In genomic region chr15:102991782-102992181, GRCm38 (mm10) we compare ENCODE assay signal across 26 mouse cellular contexts. TPM values are rescaled to one million over a fixed set of nuclear protein-coding genes. Genes with fewer than 3 reads are reported as not detected.
DNase-seq lines count a peak whose midpoint lies in the region; ATAC-seq lines count a peak whose summit lies in the region.
"Had no signal": no experiment of that assay in that cellular context is flagged by ENCODE, and none has a peak within 500 bp of the region (broad histone marks: within the 10 kb centered on the region; RNA-seq: fewer than 3 reads in every experiment).

No protein-coding gene starts in this region.

- peak overlapping the region; percentile 97 for H3K27ac ChIP-seq in neural tube, embryonic 11.5 days (ENCODE audit: low read depth, low read length)
- no peak overlapping the region for H3K27ac ChIP-seq in limb, embryonic 15.5 days
- H3K27ac ChIP-seq: embryonic facial prominence, embryonic 12.5 days; hindbrain, embryonic 15.5 days; layer of hippocampus, adult 2 months had no signal

- peak; percentile 42 for DNase-seq in adrenal gland, adult 2 months
- DNase-seq in adrenal gland, postnatal 25 days: no peak
- DNase-seq in neural tube, embryonic 11.5 days (ENCODE audit: low spot score): no peak
- no peak for DNase-seq in neural tube, embryonic 10.5 days (ENCODE audit: extremely low spot score, low spot score)
- DNase-seq in right cerebral cortex, adult 18-20 months: no peak
- DNase-seq in B cell, adult 2 months: no peak
- DNase-seq: adrenal gland, postnatal 10 days; cerebellum, adult 9-10 months; forebrain, postnatal 0 days; heart, postnatal 14 days; liver; liver, postnatal 0 days; lung, postnatal 14 days; thymus, postnatal 36 days had no signal

- H3K27me3 ChIP-seq in neural tube, embryonic 11.5 days (ENCODE audit: control insufficient read depth, insufficient read depth, low read length): peaks cover 37% of the 10 kb centered on the region
- H3K27me3 ChIP-seq in limb, embryonic 15.5 days: peaks cover 89% of the 10 kb centered on the region

- WGBS in neural tube, embryonic 11.5 days: 1% methylated on average over 7 of the region's 7 CpGs
- WGBS in limb, embryonic 15.5 days: 19% methylated on average over 7 of the region's 7 CpGs

- H3K4me3 ChIP-seq in neural tube, embryonic 11.5 days (ENCODE audit: low read depth, low read length): peak overlapping the region; percentile 68
- H3K4me3 ChIP-seq in limb, embryonic 15.5 days: no peak overlapping the region
- H3K4me3 ChIP-seq: embryonic facial prominence, embryonic 12.5 days; hindbrain, embryonic 15.5 days; layer of hippocampus, adult 2 months; megakaryocyte, embryonic 14.5 days had no signal

- H3K9ac ChIP-seq in neural tube, embryonic 11.5 days (ENCODE audit: low read length): peak overlapping the region; percentile 97
- no peak overlapping the region for H3K9ac ChIP-seq in limb, embryonic 15.5 days
- H3K9ac ChIP-seq: embryonic facial prominence, embryonic 12.5 days; forebrain, postnatal 0 days; hindbrain, embryonic 15.5 days; liver, postnatal 0 days had no signal

- H3K9me3 ChIP-seq in neural tube, embryonic 11.5 days (ENCODE audit: control insufficient read depth, low read length): no peaks in the 10 kb centered on the region
- H3K9me3 ChIP-seq in limb, embryonic 15.5 days: no peaks in the 10 kb centered on the region
- H3K9me3 ChIP-seq: embryonic facial prominence, embryonic 12.5 days; hindbrain, embryonic 15.5 days; megakaryocyte, embryonic 14.5 days had no signal

- ATAC-seq in neural tube, embryonic 11.5 days (ENCODE audit: insufficient read depth, low FRiP score, low TSS enrichment): no peak
- no peak for ATAC-seq in limb, embryonic 15.5 days (ENCODE audit: insufficient number of reproducible peaks, low FRiP score, low TSS enrichment, low read depth)
- ATAC-seq in monocyte, adult 5-6 weeks (replicated peaks; ENCODE audit: insufficient number of reproducible peaks, low FRiP score, low TSS enrichment, poor library complexity, severe bottlenecking): no peak
- ATAC-seq: forebrain, postnatal 0 days; liver, postnatal 0 days; midbrain, embryonic 16.5 days had no signal

- H3K36me3 ChIP-seq in neural tube, embryonic 11.5 days (ENCODE audit: control insufficient read depth, insufficient read depth, low read length): no peaks in the 10 kb centered on the region
- no peaks in the 10 kb centered on the region for H3K36me3 ChIP-seq in limb, embryonic 15.5 days
- H3K36me3 ChIP-seq: embryonic facial prominence, embryonic 12.5 days; hindbrain, embryonic 15.5 days had no signal

- peak overlapping the region; percentile 90 for H3K4me2 ChIP-seq in neural tube, embryonic 11.5 days (ENCODE audit: low read depth)
- 0 out of 2 replicates have a peak overlapping the region, but pooled peaks have one; percentile 14 for H3K4me2 ChIP-seq in limb, embryonic 15.5 days
- H3K4me2 ChIP-seq: embryonic facial prominence, embryonic 12.5 days; heart, embryonic 11.5 days; hindbrain, embryonic 15.5 days had no signal

- H3K4me1 ChIP-seq in neural tube, embryonic 11.5 days (ENCODE audit: control insufficient read depth, insufficient read depth, low read length): peaks cover 28% of the 10 kb centered on the region
- peaks cover 16% of the 10 kb centered on the region for H3K4me1 ChIP-seq in limb, embryonic 15.5 days

RNA-seq across cellular contexts. Expression of gene Hoxc8, which starts 1.4 kb away (rescaled TPM):
- total RNA-seq in adrenal gland, adult 2 months (2021): 10 to 100 TPM; 30.6 to 40.1 TPM
- 13.4 and 17.9 TPM in 2 replicates for polyA plus RNA-seq in adrenal gland, adult 2 months (2012; rRNA removed)
- 21.5 and 26.7 TPM in 2 replicates for total RNA-seq in adrenal gland, postnatal 25 days (2021)
- polyA plus RNA-seq in neural tube, embryonic 11.5 days (2014; fragmentation: Nextera tagmentation; extraction: Ambion mirVana): 63.7 and 67.1 TPM in 2 replicates
- polyA plus RNA-seq in limb, embryonic 15.5 days (2015; fragmentation: Nextera tagmentation; extraction: Ambion mirVana): 1.5 and 3.0 TPM in 2 replicates
- not detected in 3 replicates for total RNA-seq in monocyte, adult 5-6 weeks (2017)
- total RNA-seq: CH12.LX; forebrain, postnatal 0 days; heart, postnatal 14 days; layer of hippocampus, adult 2 months; left cerebral cortex, adult 18-20 months had no signal
- polyA plus RNA-seq: cortical plate, adult 2 months; embryonic facial prominence, embryonic 12.5 days; forebrain, postnatal 0 days; liver, postnatal 0 days; midbrain, embryonic 16.5 days; spleen, adult 2 months had no signal

RNA-seq across cellular contexts. Expression of gene Hoxc6, which starts 6.3 kb away (rescaled TPM):
- 10 to 100 TPM; 52.2 to 60.3 TPM for total RNA-seq in adrenal gland, adult 2 months (2021)
- 41.6 and 58.1 TPM in 2 replicates for polyA plus RNA-seq in adrenal gland, adult 2 months (2012; rRNA removed)
- 59.4 and 68.1 TPM in 2 replicates for total RNA-seq in adrenal gland, postnatal 25 days (2021)
- polyA plus RNA-seq in neural tube, embryonic 11.5 days (2014; fragmentation: Nextera tagmentation; extraction: Ambion mirVana): 95.9 and 96.4 TPM in 2 replicates
- 1.7 and 2.3 TPM in 2 replicates for polyA plus RNA-seq in limb, embryonic 15.5 days (2015; fragmentation: Nextera tagmentation; extraction: Ambion mirVana)
- total RNA-seq in monocyte, adult 5-6 weeks (2017): not detected in 3 replicates
- total RNA-seq: forebrain, postnatal 0 days; heart, postnatal 14 days; layer of hippocampus, adult 2 months; left cerebral cortex, adult 18-20 months had no signal
- polyA plus RNA-seq: cortical plate, adult 2 months; embryonic facial prominence, embryonic 12.5 days; forebrain, postnatal 0 days; liver, postnatal 0 days; midbrain, embryonic 16.5 days; spleen, adult 2 months had no signal

RNA-seq across cellular contexts. Expression of gene Hoxc9, which starts 15.5 kb away (rescaled TPM):
- total RNA-seq in adrenal gland, adult 2 months (2021): 1 to 10 TPM in 1 of 2 experiments, under 1 TPM in 1; 0.49 to 1.8 TPM
- 3.7 and 6.7 TPM in 2 replicates for polyA plus RNA-seq in adrenal gland, adult 2 months (2012; rRNA removed)
- total RNA-seq in adrenal gland, postnatal 25 days (2021): 0.85 and 1.5 TPM in 2 replicates
- polyA plus RNA-seq in neural tube, embryonic 11.5 days (2014; fragmentation: Nextera tagmentation; extraction: Ambion mirVana): 36.1 and 40.0 TPM in 2 replicates
- polyA plus RNA-seq in limb, embryonic 15.5 days (2015; fragmentation: Nextera tagmentation; extraction: Ambion mirVana): 0.93 and 1.3 TPM in 2 replicates
- total RNA-seq in monocyte, adult 5-6 weeks (2017): not detected in 3 replicates
- total RNA-seq: forebrain, postnatal 0 days; heart, postnatal 14 days; layer of hippocampus, adult 2 months; left cerebral cortex, adult 18-20 months had no signal
- polyA plus RNA-seq: cortical plate, adult 2 months; embryonic facial prominence, embryonic 12.5 days; forebrain, postnatal 0 days; heart, embryonic 11.5 days; liver, postnatal 0 days; midbrain, embryonic 16.5 days; spleen, adult 2 months had no signal

RNA-seq across cellular contexts. Expression of gene Hoxc5, which starts 24.5 kb away (rescaled TPM):
- total RNA-seq in adrenal gland, adult 2 months (2021): 10 to 100 TPM in 1 of 2 experiments, 1 to 10 TPM in 1; 6.7 to 10.3 TPM
- polyA plus RNA-seq in adrenal gland, adult 2 months (2012; rRNA removed): 7.0 and 7.5 TPM in 2 replicates
- 7.6 and 9.0 TPM in 2 replicates for total RNA-seq in adrenal gland, postnatal 25 days (2021)
- polyA plus RNA-seq in neural tube, embryonic 11.5 days (2014; fragmentation: Nextera tagmentation; extraction: Ambion mirVana): 36.3 and 37.3 TPM in 2 replicates
- 2.3 TPM in 2 replicates for polyA plus RNA-seq in limb, embryonic 15.5 days (2015; fragmentation: Nextera tagmentation; extraction: Ambion mirVana)
- not detected in 3 replicates for total RNA-seq in monocyte, adult 5-6 weeks (2017)
- total RNA-seq: forebrain, postnatal 0 days; heart, postnatal 14 days; layer of hippocampus, adult 2 months; left cerebral cortex, adult 18-20 months had no signal
- polyA plus RNA-seq: cortical plate, adult 2 months; forebrain, postnatal 0 days; liver, postnatal 0 days; midbrain, embryonic 16.5 days had no signal

RNA-seq across cellular contexts. Expression of gene Hoxc10, which starts 25.2 kb away (rescaled TPM):
- under 1 TPM; 0.31 to 0.43 TPM for total RNA-seq in adrenal gland, adult 2 months (2021)
- 0.10 TPM in 1 of 2 replicates, not detected in the other for polyA plus RNA-seq in adrenal gland, adult 2 months (2012; rRNA removed)
- 0.36 and 0.48 TPM in 2 replicates for total RNA-seq in adrenal gland, postnatal 25 days (2021)
- polyA plus RNA-seq in neural tube, embryonic 11.5 days (2014; fragmentation: Nextera tagmentation; extraction: Ambion mirVana): 58.3 and 60.4 TPM in 2 replicates
- 5.6 and 6.0 TPM in 2 replicates for polyA plus RNA-seq in limb, embryonic 15.5 days (2015; fragmentation: Nextera tagmentation; extraction: Ambion mirVana)
- total RNA-seq in monocyte, adult 5-6 weeks (2017): not detected in 3 replicates
- total RNA-seq: CH12.LX; forebrain, postnatal 0 days; heart, postnatal 14 days; layer of hippocampus, adult 2 months; left cerebral cortex, adult 18-20 months had no signal
- polyA plus RNA-seq: cortical plate, adult 2 months; embryonic facial prominence, embryonic 12.5 days; forebrain, postnatal 0 days; hindbrain, embryonic 15.5 days; liver, postnatal 0 days; midbrain, embryonic 16.5 days; spleen, adult 2 months had no signal

Comparison
In these comparisons a context has a peak if more than half of its experiments do, and no peak if none do; other contexts are left out.
1. RNA of gene Hoxc8, which starts 1.4 kb away (total RNA-seq): 30.6 to 40.1 TPM in adrenal gland, adult 2 months and 21.5 to 26.7 TPM in adrenal gland, postnatal 25 days; not detected in monocyte, adult 5-6 weeks; every median in the first group is over 10 times any median in the second.
2. RNA of gene Hoxc6, which starts 6.3 kb away (total RNA-seq): 52.2 to 60.3 TPM in adrenal gland, adult 2 months and 59.4 to 68.1 TPM in adrenal gland, postnatal 25 days; not detected in monocyte, adult 5-6 weeks; every median in the first group is over 10 times any median in the second.